Mouse (Mus musculus): ENCODE results near the gene Gimap1. TPM values are rescaled to one million over a fixed set of nuclear protein-coding genes. Genes with fewer than 3 reads are reported as not detected.
A peak's percentile ranks its signal among the peaks of the same experiment; 100 is the strongest.

Gene Gimap1
- polyA plus RNA-seq, 1 experiment from 2014 or later, result 4.8 TPM

DNA sequence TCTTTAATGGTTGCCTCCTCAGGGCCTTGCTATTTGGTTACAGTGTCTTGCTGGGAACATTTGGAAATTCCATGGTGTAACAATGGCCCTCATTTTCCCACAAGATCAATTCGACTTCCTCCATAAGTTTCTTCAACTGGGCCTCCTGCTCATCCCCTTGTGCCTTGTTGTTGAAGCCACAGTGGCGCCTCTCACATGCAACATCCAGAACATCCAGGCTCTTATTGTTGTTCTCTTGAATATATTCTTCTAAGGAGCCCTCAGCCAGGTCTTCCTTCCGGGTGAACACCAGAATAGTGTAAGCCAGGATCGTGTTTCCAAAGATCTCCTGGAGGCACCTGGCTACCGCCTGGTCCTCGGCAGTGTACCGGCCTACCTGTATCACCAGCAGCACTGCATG, 36.7 kb upstream of the Gimap1 start:
- ATAC-seq, result no peak
- Histone ChIP-seq H3K4me2 (ENCODE audit: low read length) (no peak overlapping the region), H3K4me3 (ENCODE audit: low read length) (no peak overlapping the region)

DNA sequence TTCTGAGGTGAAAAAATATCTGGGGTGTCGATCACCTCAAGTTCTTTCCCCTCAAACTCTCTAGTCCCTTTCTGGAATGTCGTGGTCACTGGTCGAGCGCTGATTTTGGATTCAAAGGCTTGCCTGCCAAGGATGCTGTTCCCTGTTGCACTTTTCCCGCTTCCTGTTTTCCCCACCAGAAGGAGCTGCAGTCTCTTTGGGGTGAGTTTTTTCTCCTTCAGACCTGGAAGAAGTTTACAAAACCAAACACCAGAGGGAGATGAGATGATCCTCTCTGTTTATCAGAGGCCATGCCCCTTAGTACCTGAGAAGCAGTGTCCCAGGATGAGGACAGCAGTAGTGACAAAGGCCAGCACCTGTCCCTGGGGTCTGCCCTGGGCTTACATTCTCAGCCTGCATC, 36.3 kb upstream of the Gimap1 start:
- 76% methylated on average over 5 of the region's 5 CpGs for WGBS
- H3K27me3 ChIP-seq (replicated peaks; ENCODE audit: control insufficient read depth, insufficient read depth, low read length), result no peaks in the 10 kb centered on the region
- no peak overlapping the region for H3K27ac ChIP-seq (ENCODE audit: low read depth, low read length)
- ATAC-seq, result no peak
- H3K36me3 ChIP-seq (ENCODE audit: control insufficient read depth, insufficient read depth, low read length), result no peaks in the 10 kb centered on the region
- no peaks in the 10 kb centered on the region for H3K4me1 ChIP-seq (ENCODE audit: control insufficient read depth, insufficient read depth, low read depth, low read length)
- H3K4me2 ChIP-seq (ENCODE audit: low read length), result no peak overlapping the region
- no peak overlapping the region for H3K9ac ChIP-seq (ENCODE audit: low read depth, low read length)
- no peak overlapping the region for H3K4me3 ChIP-seq (ENCODE audit: low read length)
- no peaks in the 10 kb centered on the region for H3K9me3 ChIP-seq (ENCODE audit: control insufficient read depth, low read length)

More for the DNA sequence above, 36.7 kb upstream of the Gimap1 start:
- no peak overlapping the region for H3K9ac ChIP-seq (ENCODE audit: low read depth, low read length)
- H3K36me3 ChIP-seq (ENCODE audit: control insufficient read depth, insufficient read depth, low read length), result no peaks in the 10 kb centered on the region
- no peaks in the 10 kb centered on the region for H3K9me3 ChIP-seq (ENCODE audit: control insufficient read depth, low read length)
- H3K4me1 ChIP-seq (ENCODE audit: control insufficient read depth, insufficient read depth, low read depth, low read length), result no peaks in the 10 kb centered on the region
- H3K27ac ChIP-seq (ENCODE audit: low read depth, low read length), result no peak overlapping the region
- 90% methylated on average over 7 of the region's 7 CpGs for WGBS
- no peaks in the 10 kb centered on the region for H3K27me3 ChIP-seq (replicated peaks; ENCODE audit: control insufficient read depth, insufficient read depth, low read length)

- H3K27ac ChIP-seq (ENCODE audit: low read depth, low read length), result no peak overlapping the region
- H3K27me3 ChIP-seq (replicated peaks; ENCODE audit: control insufficient read depth, insufficient read depth, low read length), result no peaks in the 10 kb centered on the region
- no peaks in the 10 kb centered on the region for H3K4me1 ChIP-seq (ENCODE audit: control insufficient read depth, insufficient read depth, low read depth, low read length)
- no peaks in the 10 kb centered on the region for H3K9me3 ChIP-seq (ENCODE audit: control insufficient read depth, low read length)
- no peak overlapping the region for H3K9ac ChIP-seq (ENCODE audit: low read depth, low read length)
- no peak for ATAC-seq
- H3K36me3 ChIP-seq (ENCODE audit: control insufficient read depth, insufficient read depth, low read length), result no peaks in the 10 kb centered on the region
- no peak overlapping the region for H3K4me3 ChIP-seq (ENCODE audit: low read length)
- no peak overlapping the region for H3K4me2 ChIP-seq (ENCODE audit: low read length)
Measured at GRCm38 (mm10) chr6:48704146-48704545, 34.7 kb upstream of the Gimap1 start.

GRCm38 (mm10) chr6:48706130-48706529, 32.7 kb upstream of the Gimap1 start:
- Histone ChIP-seq H3K9me3 (ENCODE audit: control insufficient read depth, low read length) (no peaks in the 10 kb centered on the region), H3K27ac (ENCODE audit: low read depth, low read length) (no peak overlapping the region), H3K27me3 (replicated peaks; ENCODE audit: control insufficient read depth, insufficient read depth, low read length) (no peaks in the 10 kb centered on the region), H3K9ac (ENCODE audit: low read depth, low read length) (no peak overlapping the region), H3K36me3 (ENCODE audit: control insufficient read depth, insufficient read depth, low read length) (no peaks in the 10 kb centered on the region), H3K4me3 (ENCODE audit: low read length) (no peak overlapping the region), H3K4me2 (ENCODE audit: low read length) (no peak overlapping the region), H3K4me1 (ENCODE audit: control insufficient read depth, insufficient read depth, low read depth, low read length) (no peaks in the 10 kb centered on the region)
- 59% methylated on average over 3 of the region's 3 CpGs for WGBS
- no peak for ATAC-seq

DNA sequence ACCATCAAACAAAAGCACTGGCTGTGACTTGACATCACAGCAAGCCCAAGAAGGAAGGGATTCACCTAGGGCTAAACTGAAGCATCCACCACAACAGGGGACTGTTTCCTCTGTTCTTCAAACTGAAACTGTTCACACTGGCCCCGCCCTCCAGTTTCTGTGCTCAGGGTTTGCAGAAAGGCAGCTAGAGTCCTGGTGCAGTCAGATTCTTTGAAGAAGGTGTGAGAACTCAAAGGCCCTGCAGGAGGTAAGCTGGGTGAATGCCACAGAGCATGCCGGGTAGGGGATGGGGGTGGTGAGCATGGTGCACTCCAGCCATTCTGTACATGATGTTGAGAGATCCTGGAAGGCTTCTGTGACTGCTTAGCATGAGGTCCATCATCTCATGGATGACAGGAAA, 20.4 kb upstream of the Gimap1 start, which contains the start of the genes Gm28053 and Gimap7:
Gm28053 (plus strand) TSS at position 153 of the 400 bp plus-strand sequence.
Gimap7 (plus strand) TSS at position 167 of the 400 bp plus-strand sequence.
- Histone ChIP-seq H3K4me3 (ENCODE audit: low read length) (no peak within 1 kb of the TSS), H3K36me3 (ENCODE audit: control insufficient read depth, insufficient read depth, low read length) (no peaks in the 10 kb centered on the region), H3K27ac (ENCODE audit: low read depth, low read length) (no peak within 1 kb of the TSS), H3K27me3 (replicated peaks; ENCODE audit: control insufficient read depth, insufficient read depth, low read length) (no peaks in the 10 kb centered on the region), H3K9me3 (ENCODE audit: control insufficient read depth, low read length) (no peaks in the 10 kb centered on the region), H3K9ac (ENCODE audit: low read depth, low read length) (no peak within 1 kb of the TSS), H3K4me1 (ENCODE audit: control insufficient read depth, insufficient read depth, low read depth, low read length) (no peaks in the 10 kb centered on the region), H3K4me2 (ENCODE audit: low read length) (no peak within 1 kb of the TSS)
- ATAC-seq, result no peak
- 56% methylated on average over 2 of the region's 2 CpGs for WGBS

DNA sequence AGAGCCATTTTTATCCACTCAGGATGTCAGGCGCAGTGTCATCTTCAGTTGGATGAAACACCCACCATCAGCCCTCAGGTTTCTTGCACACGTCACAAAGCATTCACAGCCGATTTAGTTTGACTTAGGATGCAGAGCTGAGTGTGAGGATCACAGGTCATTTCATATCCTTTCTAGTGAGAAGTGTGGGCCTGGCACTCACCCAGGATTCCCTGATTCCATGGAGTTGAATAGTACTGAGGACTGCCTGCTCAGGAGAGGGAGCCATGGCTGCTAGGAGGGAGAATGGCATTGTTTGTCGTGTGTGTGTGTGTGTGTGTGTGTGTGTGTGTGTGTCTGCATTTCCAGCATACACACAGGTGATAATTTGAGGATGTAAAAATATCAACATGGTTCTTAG, 18.5 kb upstream of the Gimap1 start:
- 80% methylated on average over 4 of the region's 4 CpGs for WGBS
- Histone ChIP-seq H3K4me3 (ENCODE audit: low read length) (no peak overlapping the region), H3K9ac (ENCODE audit: low read depth, low read length) (no peak overlapping the region), H3K4me1 (ENCODE audit: control insufficient read depth, insufficient read depth, low read depth, low read length) (no peaks in the 10 kb centered on the region), H3K36me3 (ENCODE audit: control insufficient read depth, insufficient read depth, low read length) (no peaks in the 10 kb centered on the region), H3K27ac (ENCODE audit: low read depth, low read length) (no peak overlapping the region), H3K27me3 (replicated peaks; ENCODE audit: control insufficient read depth, insufficient read depth, low read length) (no peaks in the 10 kb centered on the region), H3K9me3 (ENCODE audit: control insufficient read depth, low read length) (no peaks in the 10 kb centered on the region), H3K4me2 (ENCODE audit: low read length) (no peak overlapping the region)
- no peak for ATAC-seq

GRCm38 (mm10) chr6:48723468-48723867, 15.4 kb upstream of the Gimap1 start:
- no peaks in the 10 kb centered on the region for H3K36me3 ChIP-seq (ENCODE audit: control insufficient read depth, insufficient read depth, low read length)
- no peak overlapping the region for H3K9ac ChIP-seq (ENCODE audit: low read depth, low read length)
- H3K4me3 ChIP-seq (ENCODE audit: low read length), result no peak overlapping the region
- no peak for ATAC-seq
- no peak overlapping the region for H3K4me2 ChIP-seq (ENCODE audit: low read length)
- no peaks in the 10 kb centered on the region for H3K4me1 ChIP-seq (ENCODE audit: control insufficient read depth, insufficient read depth, low read depth, low read length)
- H3K27me3 ChIP-seq (replicated peaks; ENCODE audit: control insufficient read depth, insufficient read depth, low read length), result no peaks in the 10 kb centered on the region
- WGBS, result 86% methylated on average over 8 of the region's 8 CpGs
- no peaks in the 10 kb centered on the region for H3K9me3 ChIP-seq (ENCODE audit: control insufficient read depth, low read length)
- no peak overlapping the region for H3K27ac ChIP-seq (ENCODE audit: low read depth, low read length)

DNA sequence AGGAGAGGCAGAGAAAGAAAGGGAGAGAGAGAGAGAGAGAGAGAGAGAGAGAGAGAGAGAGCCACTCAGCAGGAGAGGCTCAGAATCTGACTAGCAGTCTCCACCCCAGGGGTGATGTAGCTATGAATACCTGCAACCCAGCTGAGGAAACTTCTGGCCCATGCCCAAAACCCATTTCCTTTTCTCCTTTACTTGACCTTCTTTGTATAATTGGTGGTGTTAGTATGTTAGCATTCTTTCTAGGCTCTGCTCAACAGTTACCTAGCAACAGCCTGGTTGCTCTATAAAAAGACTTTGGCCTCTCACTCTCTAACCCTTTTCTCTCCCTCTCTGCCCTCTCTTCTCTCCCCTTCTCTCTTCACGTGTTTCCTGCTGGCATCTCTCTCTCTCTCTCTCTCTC, 13.4 kb upstream of the Gimap1 start:
- no peaks in the 10 kb centered on the region for H3K9me3 ChIP-seq (ENCODE audit: control insufficient read depth, low read length)
- no peaks in the 10 kb centered on the region for H3K27me3 ChIP-seq (replicated peaks; ENCODE audit: control insufficient read depth, insufficient read depth, low read length)
- 0% methylated on average over 1 of the region's 1 CpGs for WGBS
- H3K4me1 ChIP-seq (ENCODE audit: control insufficient read depth, insufficient read depth, low read depth, low read length), result no peaks in the 10 kb centered on the region
- no peak overlapping the region for H3K27ac ChIP-seq (ENCODE audit: low read depth, low read length)
- H3K9ac ChIP-seq (ENCODE audit: low read depth, low read length), result no peak overlapping the region
- H3K4me2 ChIP-seq (ENCODE audit: low read length), result no peak overlapping the region
- H3K4me3 ChIP-seq (ENCODE audit: low read length), result no peak overlapping the region
- peak; percentile 58 for ATAC-seq
- no peaks in the 10 kb centered on the region for H3K36me3 ChIP-seq (ENCODE audit: control insufficient read depth, insufficient read depth, low read length)

DNA sequence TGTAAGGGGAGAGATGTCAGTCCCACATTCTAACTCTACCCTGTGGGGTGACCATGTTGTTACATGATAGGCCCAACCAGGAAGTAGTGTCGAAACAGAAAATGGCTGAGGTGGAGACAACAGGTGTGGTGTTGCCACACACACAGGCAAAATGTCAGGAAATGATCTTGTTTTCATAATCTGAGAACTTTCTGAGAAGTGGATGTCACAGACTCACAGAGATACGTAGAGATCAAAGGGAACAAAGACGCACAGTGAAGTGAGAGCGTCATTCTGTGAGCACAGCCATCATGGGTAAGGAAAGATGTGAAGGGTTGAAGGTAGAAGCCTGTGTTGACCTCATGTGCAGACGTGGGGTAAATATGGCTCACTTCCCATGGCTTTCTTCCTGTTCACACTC, 11.1 kb upstream of the Gimap1 start:
- ATAC-seq, result no peak
- Histone ChIP-seq H3K9me3 (ENCODE audit: control insufficient read depth, low read length) (no peaks in the 10 kb centered on the region), H3K4me3 (ENCODE audit: low read length) (no peak overlapping the region), H3K36me3 (ENCODE audit: control insufficient read depth, insufficient read depth, low read length) (no peaks in the 10 kb centered on the region), H3K4me1 (ENCODE audit: control insufficient read depth, insufficient read depth, low read depth, low read length) (no peaks in the 10 kb centered on the region), H3K27me3 (replicated peaks; ENCODE audit: control insufficient read depth, insufficient read depth, low read length) (no peaks in the 10 kb centered on the region), H3K4me2 (ENCODE audit: low read length) (no peak overlapping the region), H3K9ac (ENCODE audit: low read depth, low read length) (no peak overlapping the region), H3K27ac (ENCODE audit: low read depth, low read length) (no peak overlapping the region)
- 95% methylated on average over 5 of the region's 5 CpGs for WGBS

DNA sequence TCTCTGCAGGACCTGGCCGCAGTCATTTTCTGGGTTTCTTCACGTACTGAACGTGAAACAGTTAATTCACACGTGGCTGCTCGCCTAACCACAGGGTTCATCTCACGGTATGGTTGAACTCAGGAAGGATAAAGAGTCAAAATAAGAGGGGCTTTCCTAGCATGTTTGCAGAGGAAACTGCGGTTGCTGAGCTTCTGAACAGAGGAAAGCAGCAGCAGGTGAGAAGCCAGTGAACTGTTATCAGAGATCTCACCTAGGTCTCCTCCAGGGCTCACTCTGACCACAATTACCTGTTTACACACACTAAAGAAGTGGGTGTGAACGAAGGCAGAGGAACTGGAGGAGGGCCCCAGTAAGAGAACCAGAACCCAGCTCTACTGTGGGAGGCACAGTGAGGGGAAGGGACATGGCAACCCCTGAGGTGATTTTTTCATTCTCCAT, 6.0 kb upstream of the Gimap1 start:
- no peaks in the 10 kb centered on the region for H3K27me3 ChIP-seq (replicated peaks; ENCODE audit: control insufficient read depth, insufficient read depth, low read length)
- no peaks in the 10 kb centered on the region for H3K4me1 ChIP-seq (ENCODE audit: control insufficient read depth, insufficient read depth, low read depth, low read length)
- no peak overlapping the region for H3K9ac ChIP-seq (ENCODE audit: low read depth, low read length)
- H3K9me3 ChIP-seq (ENCODE audit: control insufficient read depth, low read length), result no peaks in the 10 kb centered on the region
- no peak for ATAC-seq
- no peak overlapping the region for H3K27ac ChIP-seq (ENCODE audit: low read depth, low read length)
- no peak overlapping the region for H3K4me3 ChIP-seq (ENCODE audit: low read length)
- 60% methylated on average over 8 of the region's 8 CpGs for WGBS
- no peak overlapping the region for H3K4me2 ChIP-seq (ENCODE audit: low read length)
- no peaks in the 10 kb centered on the region for H3K36me3 ChIP-seq (ENCODE audit: control insufficient read depth, insufficient read depth, low read length)

All from hindbrain, embryonic 16.5 days (tissue).